Mouse (Mus musculus): Measurements from ENCODE around the gene Cep55. TPM values are rescaled to one million over a fixed set of nuclear protein-coding genes. Genes with fewer than 3 reads are reported as not detected.
A peak's percentile ranks its signal among the peaks of the same experiment; 100 is the strongest.

The Cep55 gene
- total RNA-seq (2017), result 2.9 to 4.1 TPM (median 3.4 TPM) in 3 replicates

- ATAC-seq (replicated peaks; ENCODE audit: insufficient number of reproducible peaks, low FRiP score, low TSS enrichment, poor library complexity, severe bottlenecking), result peak; percentile 93
Measured at GRCm38 (mm10) chr19:38054720-38055192, at the start of gene Cep55. Gene Cep55 (plus strand): TSS chr19:38055011.

- 0 out of 2 replicates have a peak, but pooled peaks have one; percentile 17 for ATAC-seq (replicated peaks; ENCODE audit: insufficient number of reproducible peaks, low FRiP score, low TSS enrichment, poor library complexity, severe bottlenecking)
Measured at GRCm38 (mm10) chr19:38011379-38011778, 43.4 kb upstream of the Cep55 start.

GRCm38 (mm10) chr19:38014443-38014842 lies 40.4 kb upstream of the Cep55 start:
- ATAC-seq (replicated peaks; ENCODE audit: insufficient number of reproducible peaks, low FRiP score, low TSS enrichment, poor library complexity, severe bottlenecking), result no peak

GRCm38 (mm10) chr19:38015180-38015872 lies 39.5 kb upstream of the Cep55 start:
- peak; percentile 78 for ATAC-seq (replicated peaks; ENCODE audit: insufficient number of reproducible peaks, low FRiP score, low TSS enrichment, poor library complexity, severe bottlenecking)

GRCm38 (mm10) chr19:38015873-38016254 lies 38.9 kb upstream of the Cep55 start:
- ATAC-seq (replicated peaks; ENCODE audit: insufficient number of reproducible peaks, low FRiP score, low TSS enrichment, poor library complexity, severe bottlenecking), result no peak

- peak; percentile 84 for ATAC-seq (replicated peaks; ENCODE audit: insufficient number of reproducible peaks, low FRiP score, low TSS enrichment, poor library complexity, severe bottlenecking)
Measured at GRCm38 (mm10) chr19:38022710-38023109, 32.1 kb upstream of the Cep55 start.

GRCm38 (mm10) chr19:38023603-38024002 lies 31.2 kb upstream of the Cep55 start:
- no peak for ATAC-seq (replicated peaks; ENCODE audit: insufficient number of reproducible peaks, low FRiP score, low TSS enrichment, poor library complexity, severe bottlenecking)

- ATAC-seq (replicated peaks; ENCODE audit: insufficient number of reproducible peaks, low FRiP score, low TSS enrichment, poor library complexity, severe bottlenecking), result no peak
Measured at GRCm38 (mm10) chr19:38025254-38026041, 29.4 kb upstream of the Cep55 start.

GRCm38 (mm10) chr19:38026211-38026624 lies 28.6 kb upstream of the Cep55 start:
- ATAC-seq (replicated peaks; ENCODE audit: insufficient number of reproducible peaks, low FRiP score, low TSS enrichment, poor library complexity, severe bottlenecking), result no peak

- no peak for ATAC-seq (replicated peaks; ENCODE audit: insufficient number of reproducible peaks, low FRiP score, low TSS enrichment, poor library complexity, severe bottlenecking)
Measured at GRCm38 (mm10) chr19:38027389-38027788, 27.4 kb upstream of the Cep55 start.

- ATAC-seq (replicated peaks; ENCODE audit: insufficient number of reproducible peaks, low FRiP score, low TSS enrichment, poor library complexity, severe bottlenecking), result no peak
Measured at GRCm38 (mm10) chr19:38027881-38028521, 26.8 kb upstream of the Cep55 start.

- ATAC-seq (replicated peaks; ENCODE audit: insufficient number of reproducible peaks, low FRiP score, low TSS enrichment, poor library complexity, severe bottlenecking), result no peak
Measured at GRCm38 (mm10) chr19:38029292-38029691, 25.5 kb upstream of the Cep55 start.

GRCm38 (mm10) chr19:38029871-38030270 lies 24.9 kb upstream of the Cep55 start:
- no peak for ATAC-seq (replicated peaks; ENCODE audit: insufficient number of reproducible peaks, low FRiP score, low TSS enrichment, poor library complexity, severe bottlenecking)

- no peak for ATAC-seq (replicated peaks; ENCODE audit: insufficient number of reproducible peaks, low FRiP score, low TSS enrichment, poor library complexity, severe bottlenecking)
Measured at GRCm38 (mm10) chr19:38030673-38031137, 24.1 kb upstream of the Cep55 start.

GRCm38 (mm10) chr19:38031144-38031543 lies 23.7 kb upstream of the Cep55 start:
- no peak for ATAC-seq (replicated peaks; ENCODE audit: insufficient number of reproducible peaks, low FRiP score, low TSS enrichment, poor library complexity, severe bottlenecking)

- no peak for ATAC-seq (replicated peaks; ENCODE audit: insufficient number of reproducible peaks, low FRiP score, low TSS enrichment, poor library complexity, severe bottlenecking)
Measured at GRCm38 (mm10) chr19:38032993-38033734, 21.6 kb upstream of the Cep55 start.

GRCm38 (mm10) chr19:38033735-38034057 lies 21.1 kb upstream of the Cep55 start:
- ATAC-seq (replicated peaks; ENCODE audit: insufficient number of reproducible peaks, low FRiP score, low TSS enrichment, poor library complexity, severe bottlenecking), result no peak

GRCm38 (mm10) chr19:38034696-38035095 lies 20.1 kb upstream of the Cep55 start:
- ATAC-seq (replicated peaks; ENCODE audit: insufficient number of reproducible peaks, low FRiP score, low TSS enrichment, poor library complexity, severe bottlenecking), result no peak

- no peak for ATAC-seq (replicated peaks; ENCODE audit: insufficient number of reproducible peaks, low FRiP score, low TSS enrichment, poor library complexity, severe bottlenecking)
Measured at GRCm38 (mm10) chr19:38035766-38036165, 19.0 kb upstream of the Cep55 start.
